Mouse (Mus musculus) limb, embryonic 13.5 days (tissue): ENCODE data around the gene Mrpl37. TPM values are rescaled to one million over a fixed set of nuclear protein-coding genes. Genes with fewer than 3 reads are reported as not detected.

Experiments
- ATAC-seq: fragments of 200-750 bp; cut with Nextera tagmentation; 2 replicates; pipeline ENCODE4 v1.8.0; 2017; ENCODE audit warnings: low read depth, moderate number of reproducible peaks, moderate TSS enrichment; ENCODE audit not compliant: low FRiP score
- H3K27ac ChIP-seq: fragments of 300-500 bp; sonication (generic); 2 replicates; pipeline ENCODE4 v1.5.1; 2015; ENCODE audit warnings: inconsistent platforms, mild to moderate bottlenecking, moderate library complexity
- H3K27me3 ChIP-seq: fragments of 300-500 bp; sonication (generic); 2 replicates; pipeline ENCODE4 v1.6.1; 2015; ENCODE audit warnings: mild to moderate bottlenecking, inconsistent platforms
- H3K36me3 ChIP-seq: fragments of 300-500 bp; sonication (generic); 2 replicates; pipeline ENCODE4 v1.6.1; 2015; ENCODE audit warnings: inconsistent platforms, mild to moderate bottlenecking, moderate library complexity
- H3K4me1 ChIP-seq: fragments of 300-500 bp; sonication (generic); 2 replicates; pipeline ENCODE4 v1.6.1; 2015; ENCODE audit warnings: inconsistent platforms
- H3K4me2 ChIP-seq: fragments of 300-500 bp; sonication (generic); replicated peaks from 2 replicates; pipeline ENCODE4 v1.6.1; 2015; ENCODE audit warnings: inconsistent platforms, mild to moderate bottlenecking, moderate library complexity
- H3K4me3 ChIP-seq: fragments of 300-500 bp; sonication (generic); 2 replicates; pipeline ENCODE4 v1.5.1; 2015; ENCODE audit warnings: moderate library complexity, mild to moderate bottlenecking, inconsistent platforms
- H3K9ac ChIP-seq: fragments of 300-500 bp; sonication (generic); 2 replicates; pipeline ENCODE4 v1.6.1; 2015; ENCODE audit warnings: mild to moderate bottlenecking, inconsistent platforms
- H3K9me3 ChIP-seq: fragments of 300-500 bp; sonication (generic); 2 replicates; pipeline ENCODE4 v1.6.1; 2016; ENCODE audit warnings: inconsistent platforms
- WGBS: fragments of 180-500 bp; shearing (Covaris S2); methylation state at CpG from one replicate; pipeline ENCODE4 v1.1.7; 2015; 5-methylcytosine and 5-hydroxymethylcytosine counted together
- polyA plus RNA-seq: library from polyadenylated mRNA; unstranded; fragments of >200 nt; fragmentation: Nextera tagmentation; extraction: Ambion mirVana; gene quantifications from 2 replicates; pipeline ENCODE4 v1.2.1, GENCODE M21; 2015

Gene Mrpl37
- polyA plus RNA-seq, 1 experiment from 2014 or later, result 97.2 TPM

- Histone ChIP-seq H3K4me3 (no peak overlapping the region), H3K36me3 (peaks cover 55% of the 10 kb centered on the region), H3K27me3 (no peaks in the 10 kb centered on the region), H3K9me3 (no peaks in the 10 kb centered on the region), H3K4me1 (peaks cover 72% of the 10 kb centered on the region), H3K27ac (peak overlapping the region; percentile 53; the same call in 1 of the 2 replicates), H3K4me2 (no peak overlapping the region), H3K9ac (no peak overlapping the region)
- no peak for ATAC-seq
- 52% methylated on average over 6 of the region's 6 CpGs for whole genome bisulfite sequencing
These were observed 53.4 kb downstream of the Mrpl37 start for GRCm38 (mm10) chr4:107013119-107013816.

GRCm38 (mm10) chr4:107012574-107012973 is 54.1 kb downstream of the Mrpl37 start:
- Histone ChIP-seq H3K4me1 (peaks cover 65% of the 10 kb centered on the region), H3K9ac (no peak overlapping the region), H3K4me3 (no peak overlapping the region), H3K9me3 (no peaks in the 10 kb centered on the region), H3K36me3 (peaks cover 51% of the 10 kb centered on the region), H3K27ac (peak overlapping the region; percentile 17; the same call in 1 of the 2 replicates), H3K27me3 (no peaks in the 10 kb centered on the region), H3K4me2 (no peak overlapping the region)
- no peak for ATAC-seq
- WGBS, result 77% methylated on average over 3 of the region's 3 CpGs

GRCm38 (mm10) chr4:107012005-107012478 is 54.6 kb downstream of the Mrpl37 start:
- H3K9me3 ChIP-seq, result no peaks in the 10 kb centered on the region
- WGBS, result 63% methylated on average over 13 of the region's 13 CpGs
- peaks cover 50% of the 10 kb centered on the region for H3K36me3 ChIP-seq

GRCm38 (mm10) chr4:107011325-107012004 is 55.2 kb downstream of the Mrpl37 start:
- no peak overlapping the region for H3K9ac ChIP-seq
- WGBS, result 85% methylated on average over 8 of the region's 8 CpGs
- peaks cover 54% of the 10 kb centered on the region for H3K4me1 ChIP-seq
- no peak overlapping the region for H3K4me3 ChIP-seq
- H3K36me3 ChIP-seq, result peaks cover 55% of the 10 kb centered on the region
- H3K9me3 ChIP-seq, result no peaks in the 10 kb centered on the region
- H3K27me3 ChIP-seq, result no peaks in the 10 kb centered on the region
- ATAC-seq, result no peak
- no peak overlapping the region for H3K27ac ChIP-seq
- no peak overlapping the region for H3K4me2 ChIP-seq

More at GRCm38 (mm10) chr4:107012005-107012478, 54.6 kb downstream of the Mrpl37 start:
- ATAC-seq, result no peak
- Histone ChIP-seq H3K4me3 (no peak overlapping the region), H3K27ac (no peak overlapping the region), H3K4me2 (no peak overlapping the region), H3K9ac (no peak overlapping the region), H3K4me1 (peaks cover 60% of the 10 kb centered on the region), H3K27me3 (no peaks in the 10 kb centered on the region)

- H3K4me1 ChIP-seq, result peaks cover 51% of the 10 kb centered on the region
- no peaks in the 10 kb centered on the region for H3K27me3 ChIP-seq
These were observed 57.1 kb downstream of the Mrpl37 start for GRCm38 (mm10) chr4:107009548-107009947.

GRCm38 (mm10) chr4:107008161-107008560 is 58.5 kb downstream of the Mrpl37 start:
- peaks cover 39% of the 10 kb centered on the region for H3K36me3 ChIP-seq

More at GRCm38 (mm10) chr4:107009548-107009947, 57.1 kb downstream of the Mrpl37 start:
- Histone ChIP-seq H3K9ac (no peak overlapping the region), H3K4me3 (no peak overlapping the region), H3K4me2 (no peak overlapping the region), H3K27ac (0 out of 2 replicates have a peak overlapping the region, but pooled peaks have one; percentile 28), H3K9me3 (no peaks in the 10 kb centered on the region), H3K36me3 (peaks cover 44% of the 10 kb centered on the region)
- ATAC-seq, result no peak
- WGBS, result 88% methylated on average over 7 of the region's 7 CpGs

GRCm38 (mm10) chr4:107007359-107007758 is 59.3 kb downstream of the Mrpl37 start:
- Histone ChIP-seq H3K4me1 (peaks cover 51% of the 10 kb centered on the region), H3K4me2 (no peak overlapping the region), H3K36me3 (peaks cover 38% of the 10 kb centered on the region), H3K4me3 (no peak overlapping the region), H3K9ac (no peak overlapping the region), H3K27me3 (no peaks in the 10 kb centered on the region), H3K9me3 (no peaks in the 10 kb centered on the region), H3K27ac (no peak overlapping the region)
- WGBS, result 87% methylated on average over 8 of the region's 8 CpGs
- ATAC-seq, result no peak

More at GRCm38 (mm10) chr4:107008161-107008560, 58.5 kb downstream of the Mrpl37 start:
- Histone ChIP-seq H3K4me2 (no peak overlapping the region), H3K4me1 (peaks cover 51% of the 10 kb centered on the region), H3K4me3 (no peak overlapping the region), H3K9ac (no peak overlapping the region), H3K27ac (no peak overlapping the region), H3K27me3 (no peaks in the 10 kb centered on the region), H3K9me3 (no peaks in the 10 kb centered on the region)
- ATAC-seq, result no peak
- WGBS, result 92% methylated on average over 2 of the region's 2 CpGs

GRCm38 (mm10) chr4:107006807-107007206 is 59.9 kb downstream of the Mrpl37 start:
- H3K4me2 ChIP-seq, result no peak overlapping the region
- WGBS, result 90% methylated on average over 6 of the region's 6 CpGs
- H3K27me3 ChIP-seq, result no peaks in the 10 kb centered on the region
- no peak overlapping the region for H3K4me3 ChIP-seq
- no peak overlapping the region for H3K27ac ChIP-seq
- H3K9ac ChIP-seq, result no peak overlapping the region
- no peaks in the 10 kb centered on the region for H3K9me3 ChIP-seq
- no peak for ATAC-seq
- H3K4me1 ChIP-seq, result peaks cover 51% of the 10 kb centered on the region
- H3K36me3 ChIP-seq, result peaks cover 38% of the 10 kb centered on the region

GRCm38 (mm10) chr4:107006229-107006628 is 60.4 kb downstream of the Mrpl37 start:
- 44% methylated on average over 4 of the region's 4 CpGs for WGBS
- Histone ChIP-seq H3K9me3 (no peaks in the 10 kb centered on the region), H3K4me1 (peaks cover 53% of the 10 kb centered on the region), H3K27me3 (no peaks in the 10 kb centered on the region), H3K9ac (no peak overlapping the region), H3K4me2 (no peak overlapping the region), H3K4me3 (no peak overlapping the region), H3K36me3 (peaks cover 38% of the 10 kb centered on the region), H3K27ac (peak overlapping the region; percentile 10; the same call in 1 of the 2 replicates)
- no peak for ATAC-seq

Other genes starting within 250 kb of the Mrpl37 start
- gene Ssbp3, start 156.2 kb downstream of the Mrpl37 start, polyA plus RNA-seq, result 171 and 173 TPM in 2 replicates
- gene Cyb5rl, start 120 bp upstream of the Mrpl37 start, polyA plus RNA-seq, result 7.0 and 7.3 TPM in 2 replicates
- gene Cdcp2, start 30.0 kb upstream of the Mrpl37 start, polyA plus RNA-seq, result 0.08 TPM in 1 of 2 replicates, not detected in the other
- gene Tmem59, start 111.5 kb upstream of the Mrpl37 start, polyA plus RNA-seq, result 423 and 430 TPM in 2 replicates
- gene Tceanc2, start 112.2 kb upstream of the Mrpl37 start, polyA plus RNA-seq, result 29.1 and 32.7 TPM in 2 replicates
- gene Ldlrad1, start 142.3 kb upstream of the Mrpl37 start, polyA plus RNA-seq, result not detected in 2 replicates
- gene Lrrc42, start 186.7 kb upstream of the Mrpl37 start, polyA plus RNA-seq, result 102 and 103 TPM in 2 replicates
- gene Hspb11, start 186.7 kb upstream of the Mrpl37 start, polyA plus RNA-seq, result 44.0 and 44.9 TPM in 2 replicates
- not detected in 2 replicates for gene Dio1, start 240.3 kb upstream of the Mrpl37 start, polyA plus RNA-seq
- 58.3 and 58.8 TPM in 2 replicates for gene Yipf1, start 247.5 kb upstream of the Mrpl37 start, polyA plus RNA-seq